Mouse (Mus musculus): ENCODE measurements at regions not wholly inside any gene's neighbourhood (a gene's known extent, or its start where the extent isn't known, plus 50 kb on each side); places are given as distances from the start of the nearest gene placed in this dataset.

GRCm38 (mm10) chr12:13026041-13026580, 84.4 kb upstream of the Mycn start:
- no peak for TF ChIP-seq GATA4 (IDR thresholded peaks at IDR 0.05; ENCODE audit: insufficient replicate concordance, low read length)

- TF ChIP-seq GATA4 (IDR thresholded peaks at IDR 0.05; ENCODE audit: insufficient replicate concordance, low read length): no peak
Measured at GRCm38 (mm10) chr12:13024215-13024841, 82.6 kb upstream of the Mycn start.

- no peak for TF ChIP-seq GATA4 (IDR thresholded peaks at IDR 0.05; ENCODE audit: insufficient replicate concordance, low read length)
Measured at GRCm38 (mm10) chr12:13011023-13011761, 69.5 kb upstream of the Mycn start.

GRCm38 (mm10) chr12:13010405-13010804, 68.7 kb upstream of the Mycn start:
- no peak for TF ChIP-seq GATA4 (IDR thresholded peaks at IDR 0.05; ENCODE audit: insufficient replicate concordance, low read length)

- TF ChIP-seq GATA4 (IDR thresholded peaks at IDR 0.05; ENCODE audit: insufficient replicate concordance, low read length): no peak
Measured at GRCm38 (mm10) chr12:13009470-13009869, 67.8 kb upstream of the Mycn start.

- peak; percentile 42; the same call in 1 of the 2 replicates for TF ChIP-seq GATA4 (IDR thresholded peaks at IDR 0.05; ENCODE audit: insufficient replicate concordance, low read length)
Measured at GRCm38 (mm10) chr12:13002703-13003102, 61.0 kb upstream of the Mycn start.

GRCm38 (mm10) chr12:13002069-13002590, 60.4 kb upstream of the Mycn start:
- no peak for TF ChIP-seq GATA4 (IDR thresholded peaks at IDR 0.05; ENCODE audit: insufficient replicate concordance, low read length)

GRCm38 (mm10) chr12:12995974-12996361, 54.3 kb upstream of the Mycn start:
- no peak for TF ChIP-seq GATA4 (IDR thresholded peaks at IDR 0.05; ENCODE audit: insufficient replicate concordance, low read length)

GRCm38 (mm10) chr12:12995061-12995973, 53.6 kb upstream of the Mycn start:
- no peak for TF ChIP-seq GATA4 (IDR thresholded peaks at IDR 0.05; ENCODE audit: insufficient replicate concordance, low read length)

- no peak for TF ChIP-seq GATA4 (IDR thresholded peaks at IDR 0.05; ENCODE audit: insufficient replicate concordance, low read length)
Measured at GRCm38 (mm10) chr12:12993894-12994714, 52.4 kb upstream of the Mycn start.

All from liver, adult (tissue).